Mouse (Mus musculus) cerebellum, postnatal 25 days (tissue): ENCODE measurements around the gene Slc12a3.

Source experiments
- DNase-seq, 2 experiments: peaks; one replicate each; pipeline ENCODE4 v3.0.0; 2021; ENCODE audit warnings: mixed read lengths in 2 of 2

Gene Slc12a3

DNA sequence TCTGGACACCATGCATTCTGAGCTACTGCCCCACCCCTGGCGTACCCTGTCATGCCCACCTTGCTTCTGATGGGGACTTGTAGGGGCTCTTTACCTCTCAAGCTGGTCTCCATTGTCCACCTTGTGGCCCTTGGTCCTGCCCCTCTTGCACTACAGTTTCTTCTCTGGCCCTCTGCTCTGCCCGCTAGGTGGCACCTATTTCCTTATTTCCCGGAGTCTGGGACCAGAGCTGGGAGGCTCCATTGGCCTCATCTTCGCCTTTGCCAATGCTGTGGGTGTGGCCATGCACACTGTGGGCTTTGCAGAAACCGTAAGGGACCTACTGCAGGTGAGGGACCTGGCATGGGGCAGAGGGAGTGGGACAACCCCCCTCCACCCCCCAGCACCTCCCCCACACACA is 4.3 kb downstream of the Slc12a3 start:
- no peak for DNase-seq

DNA sequence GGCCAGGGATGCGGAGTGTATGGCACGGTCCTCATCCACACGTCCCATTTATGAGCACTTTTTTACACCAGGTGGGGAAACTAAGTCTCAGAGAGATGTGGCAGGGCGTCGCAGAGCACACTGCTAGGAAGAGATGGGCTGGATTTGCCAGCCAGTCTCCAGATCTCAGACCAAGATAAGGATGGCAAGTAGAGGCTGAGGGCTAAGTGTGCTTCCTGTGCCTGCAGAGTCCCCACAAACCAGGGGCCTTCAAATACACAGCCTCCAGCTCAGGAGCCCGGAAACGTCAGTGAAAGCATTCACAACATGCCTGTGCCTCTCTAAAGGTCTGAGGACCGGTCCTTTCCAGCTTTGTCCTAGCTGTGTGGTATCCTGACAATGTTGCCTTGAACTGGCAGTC is 8.6 kb downstream of the Slc12a3 start:
- no peak for DNase-seq

DNA sequence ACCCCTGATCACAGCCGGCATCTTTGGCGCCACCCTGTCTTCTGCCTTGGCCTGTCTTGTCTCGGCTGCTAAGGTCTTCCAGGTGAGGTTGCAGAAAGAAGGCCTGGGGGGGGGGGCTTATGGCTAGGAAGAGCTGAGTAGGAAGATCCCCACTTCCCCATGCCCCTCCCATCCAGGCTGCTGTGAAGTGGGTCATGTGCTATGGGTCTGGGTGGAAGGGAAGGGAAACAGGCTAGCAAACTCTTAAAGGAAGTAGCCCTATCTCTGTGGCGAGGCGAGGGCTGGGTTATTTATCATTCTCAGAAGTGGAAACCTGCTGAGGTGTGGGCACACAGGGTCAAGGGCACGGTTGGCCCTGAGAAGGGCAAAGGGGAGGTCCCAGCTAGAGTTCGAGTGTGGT is 11.8 kb downstream of the Slc12a3 start:
- no peak for DNase-seq

DNA sequence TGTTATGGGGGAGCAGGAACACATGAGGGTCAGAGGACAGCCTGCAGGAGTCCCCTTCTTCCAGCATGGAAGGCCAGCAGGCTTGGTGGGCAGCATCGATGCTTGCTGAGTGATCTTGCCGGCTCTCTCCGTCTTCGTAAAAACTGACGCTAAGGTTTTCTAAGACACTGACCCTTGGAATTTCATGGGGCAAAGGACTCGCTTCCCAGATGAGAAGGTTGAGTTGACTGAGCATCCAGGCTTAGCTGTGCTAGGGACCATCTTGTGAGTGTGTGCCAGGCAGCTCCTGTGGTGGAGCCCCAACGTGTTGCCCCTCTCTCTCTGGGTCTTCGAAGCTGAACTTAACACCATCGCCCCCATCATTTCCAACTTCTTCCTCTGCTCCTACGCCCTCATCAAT is 13.7 kb downstream of the Slc12a3 start:
- no peak for DNase-seq

DNA sequence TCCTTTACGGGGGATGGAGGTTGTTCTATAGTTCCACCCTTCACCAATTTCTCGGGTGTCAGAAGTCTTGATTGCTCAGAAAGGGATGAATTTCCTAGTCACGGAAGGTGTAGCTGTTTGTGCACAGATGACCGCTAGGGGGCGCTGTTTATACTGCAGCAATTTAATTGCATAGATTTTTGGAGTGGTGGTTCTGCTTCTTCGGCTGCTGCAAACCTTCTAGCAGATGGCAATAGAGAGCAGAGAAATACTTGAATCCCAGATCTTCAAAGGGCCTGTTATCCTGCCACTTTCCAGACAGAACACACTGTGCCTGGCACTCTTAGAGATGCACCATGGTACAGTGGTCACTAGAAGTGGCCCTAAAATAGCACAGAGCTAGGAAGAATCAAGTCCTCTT is 14.3 kb downstream of the Slc12a3 start:
- peak; percentile 73 to 86 for DNase-seq

DNA sequence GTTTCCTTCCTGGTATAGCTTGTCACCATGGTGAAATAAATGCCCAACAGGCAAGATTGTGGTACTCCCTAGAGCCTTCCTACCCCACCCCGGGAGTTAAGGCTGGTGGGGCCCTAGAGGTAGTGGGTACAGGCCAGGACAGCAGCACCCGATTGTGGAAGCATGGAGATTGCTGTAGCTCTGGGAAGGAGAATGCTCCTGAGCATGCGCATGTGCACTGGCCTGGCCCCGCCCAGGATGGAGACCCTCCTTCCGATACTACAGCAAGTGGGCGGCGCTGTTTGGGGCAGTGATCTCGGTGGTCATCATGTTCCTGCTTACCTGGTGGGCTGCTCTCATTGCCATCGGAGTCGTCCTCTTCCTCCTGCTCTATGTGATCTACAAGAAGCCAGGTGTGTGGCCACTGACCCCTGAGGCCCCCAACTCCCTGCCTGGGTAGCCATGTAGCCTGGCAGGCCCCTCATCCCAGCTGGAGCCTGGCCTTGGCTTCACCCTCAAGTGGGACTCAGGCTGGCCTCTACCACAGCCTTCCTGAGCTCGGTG is 14.8 kb downstream of the Slc12a3 start:
- DNase-seq = no peak

DNA sequence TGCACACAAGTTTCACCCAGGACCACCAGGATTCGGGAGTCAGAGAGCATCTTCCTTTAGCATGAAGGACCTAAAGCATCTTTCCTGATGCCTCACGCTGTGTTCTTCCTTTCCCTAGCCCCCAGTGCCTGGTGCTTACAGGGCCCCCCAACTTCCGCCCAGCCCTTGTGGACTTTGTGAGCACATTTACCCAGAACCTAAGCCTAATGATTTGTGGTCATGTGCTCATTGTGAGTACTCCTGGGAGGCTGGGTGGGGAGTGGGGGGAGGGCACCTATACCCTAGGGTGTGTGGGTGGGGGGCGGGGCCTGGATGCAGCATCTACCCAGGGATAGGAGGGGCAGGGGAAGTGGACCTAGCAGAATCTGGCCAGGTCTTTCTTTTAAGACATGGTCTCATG is 16.7 kb downstream of the Slc12a3 start:
- DNase-seq = no peak

DNA sequence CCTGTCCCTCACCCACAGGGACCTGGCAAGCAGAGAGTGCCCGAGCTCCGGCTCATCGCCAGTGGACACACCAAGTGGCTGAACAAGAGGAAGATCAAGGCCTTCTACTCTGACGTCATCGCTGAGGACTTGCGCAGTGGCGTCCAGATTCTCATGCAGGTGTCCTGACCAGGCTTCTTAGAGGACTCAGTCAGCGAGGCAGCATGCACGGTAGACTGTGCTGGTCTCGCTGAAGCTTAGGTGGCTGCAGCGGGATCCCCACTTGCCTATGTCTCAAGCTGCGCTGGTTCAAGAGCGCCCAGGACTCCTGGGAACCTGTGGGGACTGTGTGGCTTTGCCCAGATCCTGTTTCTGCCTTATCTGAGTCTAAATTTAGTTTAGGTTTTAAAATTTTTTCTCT is 17.3 kb downstream of the Slc12a3 start:
- DNase-seq = no peak

DNA sequence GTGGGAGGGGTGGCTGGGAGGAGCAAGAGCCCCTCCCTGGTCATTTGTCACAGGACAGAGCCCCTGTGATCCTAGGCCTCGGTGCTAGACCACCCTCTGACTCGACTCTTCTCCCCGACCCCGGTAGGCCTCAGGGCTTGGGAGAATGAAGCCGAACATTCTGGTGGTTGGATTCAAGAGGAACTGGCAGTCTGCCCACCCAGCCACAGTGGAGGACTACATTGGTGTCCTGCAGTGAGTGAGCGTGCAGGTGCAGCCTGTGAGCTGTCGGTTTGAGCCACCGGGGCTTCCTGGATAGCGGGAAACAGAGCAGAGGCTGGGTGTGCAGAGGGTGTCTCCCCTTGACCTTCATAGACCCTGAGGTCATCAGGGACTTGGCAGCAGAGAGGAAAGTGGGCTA is 19.4 kb downstream of the Slc12a3 start:
- no peak for DNase-seq

DNA sequence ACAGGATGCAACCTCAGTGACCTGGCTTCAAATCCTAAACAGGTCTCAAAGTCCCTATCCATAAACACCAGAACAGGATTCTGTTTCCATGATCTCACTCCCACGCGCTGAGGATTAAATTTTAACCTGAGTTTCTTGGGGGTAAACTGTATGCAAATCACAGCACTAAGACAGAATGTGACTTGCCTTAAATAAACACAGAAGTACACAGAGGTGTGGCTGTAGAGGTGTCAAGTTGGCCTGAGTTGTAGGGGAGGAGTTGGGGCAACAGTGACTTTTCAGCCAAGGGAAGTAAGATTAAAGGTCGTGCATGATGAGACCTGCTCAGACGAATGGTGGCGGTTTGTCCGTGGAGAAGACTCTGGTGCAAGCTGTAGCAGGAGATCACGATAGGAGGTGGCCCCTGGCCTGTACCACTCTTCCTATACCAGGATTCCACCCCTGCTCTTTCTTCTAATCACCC is 25.1 kb downstream of the Slc12a3 start:
- no peak for DNase-seq

DNA sequence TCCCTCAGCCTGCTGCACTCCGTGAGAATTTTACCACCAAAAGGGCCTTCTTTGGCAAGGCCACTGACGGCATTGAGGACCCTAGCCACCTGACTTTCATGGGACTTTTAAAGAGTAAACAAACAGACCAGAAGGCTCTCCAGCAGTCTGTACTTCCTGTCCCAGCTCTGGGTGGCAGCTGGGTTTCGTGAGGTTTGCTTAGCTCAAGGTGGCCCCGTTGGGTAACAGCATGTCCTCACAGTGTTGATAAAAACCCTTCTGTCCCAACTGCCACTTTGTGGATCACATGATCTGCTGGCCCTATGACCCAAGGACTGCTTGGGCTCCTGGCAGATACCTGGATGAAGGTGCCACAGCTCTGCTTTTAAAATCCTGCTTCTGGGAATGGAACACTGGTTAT is 25.6 kb downstream of the Slc12a3 start:
- no peak for DNase-seq

DNA sequence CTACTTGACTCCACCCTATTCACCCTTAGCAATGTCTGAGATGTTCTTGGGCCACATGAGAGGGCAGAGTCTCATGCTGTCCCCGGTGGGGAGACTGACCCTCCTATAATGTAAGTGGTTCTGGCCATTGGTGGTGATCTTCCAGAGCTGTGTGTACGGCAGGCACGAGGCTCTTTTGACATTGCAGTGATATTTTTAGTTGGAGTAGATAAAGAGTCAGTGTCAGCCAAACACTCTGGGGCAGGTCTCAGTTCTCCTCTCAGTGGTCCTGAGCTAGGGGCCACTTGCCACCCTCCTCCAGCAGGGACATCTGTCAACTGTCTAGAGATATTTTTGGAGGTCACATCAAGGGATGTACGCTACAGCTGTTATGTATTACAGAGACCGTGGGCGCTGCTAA is 28.2 kb downstream of the Slc12a3 start:
- DNase-seq = no peak

DNA sequence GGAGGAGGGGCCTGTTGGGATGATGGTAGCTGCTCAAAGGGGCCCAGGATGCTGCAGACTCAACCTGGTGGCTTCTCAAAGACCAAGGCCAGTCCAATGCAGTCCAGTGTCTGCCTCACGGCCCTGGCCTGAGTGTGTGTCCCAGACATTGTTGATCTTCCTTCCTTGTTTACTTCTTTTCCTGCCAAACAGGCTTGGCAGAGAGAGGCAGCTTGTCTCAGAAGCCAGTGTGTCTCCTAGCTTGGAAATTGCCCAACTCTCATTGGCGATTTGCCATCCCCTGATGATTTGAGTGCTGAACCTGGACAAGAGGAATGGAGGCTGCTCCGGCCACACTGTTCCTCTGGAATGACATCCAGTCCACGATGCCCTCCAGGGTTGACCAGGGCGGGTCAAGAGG is 29.5 kb downstream of the Slc12a3 start:
- peak; percentile 85 to 88 for DNase-seq

DNA sequence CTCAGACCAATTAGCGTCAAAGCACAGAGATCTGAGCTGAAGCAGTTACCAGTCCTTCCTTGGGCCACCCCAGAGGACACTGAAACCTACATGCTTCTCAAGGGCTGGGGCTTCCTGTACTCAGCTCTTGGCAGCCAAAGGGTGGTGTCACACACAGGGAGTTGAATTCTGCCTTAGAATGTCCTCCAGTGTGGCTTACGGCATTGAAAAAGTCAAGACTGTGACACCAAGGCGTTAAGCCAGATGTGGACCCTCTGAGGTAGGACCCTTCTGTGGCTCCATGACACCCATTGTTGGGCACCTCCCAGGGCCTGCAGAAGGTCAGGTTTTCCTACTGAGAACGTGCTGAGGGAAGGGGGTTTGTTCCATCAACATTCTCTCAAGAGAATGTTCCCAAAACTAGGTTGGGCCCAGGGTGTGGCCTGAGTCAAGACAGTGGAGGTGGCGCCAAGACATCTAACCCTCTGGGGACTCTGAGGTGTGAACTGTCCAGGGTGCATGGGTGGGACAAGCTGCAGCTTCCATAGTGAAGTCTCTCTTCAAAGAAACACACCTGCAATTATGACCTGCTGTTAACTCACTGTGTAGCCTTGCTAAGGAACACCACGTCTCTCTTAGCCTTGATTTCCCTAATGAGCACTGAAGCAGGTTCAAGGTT is 32.9 kb downstream of the Slc12a3 start:
- DNase-seq = no peak

DNA sequence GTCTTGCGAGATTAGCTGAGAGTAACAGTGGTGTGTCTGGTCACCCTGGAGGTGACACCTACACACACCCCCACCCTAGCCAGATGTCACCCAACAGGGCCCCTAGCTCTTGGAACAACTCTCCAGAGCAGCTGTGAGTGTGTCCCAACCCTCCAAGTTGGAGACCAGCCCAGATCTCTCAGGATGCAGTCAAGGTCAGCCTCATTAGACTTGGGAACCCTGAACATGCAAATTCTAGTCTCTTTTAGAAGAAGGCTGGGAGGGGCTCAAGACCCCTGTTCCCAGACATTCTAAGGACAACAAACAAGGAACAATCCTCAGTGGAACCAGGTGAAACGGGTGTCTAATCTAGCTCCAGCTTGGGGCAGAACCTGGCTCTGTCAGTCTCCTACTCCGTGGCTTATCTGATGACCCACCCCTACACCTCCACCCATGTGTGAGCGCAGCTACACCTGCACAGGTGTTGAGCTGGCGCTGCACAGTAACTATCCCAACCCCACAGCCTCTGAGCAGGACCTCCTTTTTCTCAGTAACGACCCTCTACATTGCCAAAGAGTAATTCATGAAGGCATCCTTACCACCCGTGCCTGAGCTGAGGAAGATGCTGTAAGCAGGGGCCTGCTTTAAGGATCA is 33.7 kb downstream of the Slc12a3 start:
- no peak for DNase-seq

DNA sequence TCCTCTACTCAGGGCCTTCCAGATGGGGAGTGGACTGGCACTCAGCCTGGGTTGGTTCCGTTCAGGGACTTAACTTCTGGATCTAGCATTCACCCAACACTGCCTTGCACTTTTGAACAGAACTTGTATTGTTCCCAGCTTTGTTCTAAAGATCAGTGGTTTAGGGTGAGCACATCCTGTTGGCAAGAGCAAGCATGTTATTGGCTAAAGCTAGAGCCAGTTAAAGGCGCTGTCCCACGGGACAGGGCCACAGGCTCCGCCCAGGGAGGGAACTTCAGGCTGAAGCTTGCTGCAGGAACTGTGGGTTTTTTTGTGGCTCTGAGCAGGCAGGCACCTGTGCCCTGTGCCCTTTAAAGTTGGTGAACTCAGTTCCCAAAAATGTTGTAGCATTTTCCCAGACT is 34.3 kb downstream of the Slc12a3 start:
- peak in 1 of 2 experiments; percentile 23 for DNase-seq

DNA sequence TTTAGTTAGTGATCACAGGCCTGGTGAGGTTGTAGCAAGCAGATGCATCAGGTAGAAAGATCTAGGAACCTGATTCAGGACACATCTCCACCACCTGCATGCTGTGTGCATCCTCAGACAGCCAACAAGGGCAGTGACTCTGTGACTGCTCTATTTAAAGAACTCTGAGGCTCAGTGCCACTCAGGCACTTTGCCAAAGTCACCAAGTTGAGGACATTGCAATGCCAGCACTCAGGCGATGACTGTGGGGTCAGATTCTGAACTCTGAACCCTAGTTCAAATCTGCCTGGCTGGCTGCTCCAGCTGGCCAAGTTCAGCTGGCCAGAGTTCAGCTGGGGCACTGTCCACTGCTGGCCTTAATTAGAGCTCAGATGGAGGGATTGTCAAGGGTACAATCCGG is 34.9 kb downstream of the Slc12a3 start:
- DNase-seq = peak; percentile 31 to 49

DNA sequence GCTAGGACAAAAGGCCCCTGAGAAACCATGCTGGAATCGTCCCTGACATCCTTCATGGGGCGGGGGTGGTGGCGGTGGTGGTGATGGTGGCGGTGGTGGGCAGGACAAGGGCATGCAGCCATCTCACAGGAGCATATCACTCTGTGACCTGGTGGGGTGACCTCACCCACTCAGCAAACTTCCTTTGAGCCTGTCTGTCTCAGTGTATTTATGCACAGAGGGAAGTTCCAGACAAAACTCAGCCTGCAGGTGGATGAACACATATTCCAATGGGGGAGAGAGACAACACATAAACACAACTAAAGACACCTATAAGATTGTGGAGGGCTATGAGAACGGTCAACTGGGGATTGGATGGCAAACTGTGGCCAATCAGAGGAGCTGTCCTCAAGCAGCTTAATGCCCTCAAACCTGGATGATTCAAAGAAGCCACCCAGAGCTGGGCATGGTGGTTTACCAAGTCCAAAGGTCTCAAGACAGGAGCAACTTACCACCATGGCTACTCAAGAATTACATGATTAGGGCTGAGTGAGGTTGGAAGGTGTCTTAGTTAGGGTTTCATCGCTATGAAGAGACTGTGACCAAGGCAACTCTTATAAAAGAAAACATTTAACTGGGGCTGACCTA is 35.8 kb downstream of the Slc12a3 start:
- DNase-seq = no peak

DNA sequence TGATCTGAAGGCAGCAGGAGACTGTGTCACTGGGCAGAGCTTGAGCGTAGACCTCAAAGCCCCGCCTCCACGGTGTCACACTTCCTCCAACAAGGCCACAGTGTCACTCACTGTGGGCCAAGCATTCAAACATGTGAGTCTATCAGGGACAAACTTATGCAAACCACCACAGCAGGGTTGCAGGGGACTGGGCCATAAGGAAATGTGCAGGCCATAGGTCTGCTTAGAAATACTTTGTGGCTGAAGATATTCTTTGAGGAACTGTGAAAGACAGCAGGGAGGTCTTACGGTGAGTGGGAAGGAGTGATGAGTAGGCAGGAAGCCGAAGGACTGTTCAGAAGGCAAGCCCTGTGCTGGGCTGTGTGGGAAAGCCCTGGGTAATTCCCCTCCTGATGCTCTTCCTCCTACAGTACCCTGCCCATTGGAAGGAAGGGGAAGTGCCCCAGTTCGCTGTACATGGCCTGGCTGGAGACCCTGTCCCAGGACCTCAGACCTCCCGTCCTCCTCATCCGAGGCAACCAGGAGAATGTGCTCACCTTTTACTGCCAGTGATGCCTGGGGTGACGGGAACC is 36.5 kb downstream of the Slc12a3 start:
- no peak for DNase-seq

DNA sequence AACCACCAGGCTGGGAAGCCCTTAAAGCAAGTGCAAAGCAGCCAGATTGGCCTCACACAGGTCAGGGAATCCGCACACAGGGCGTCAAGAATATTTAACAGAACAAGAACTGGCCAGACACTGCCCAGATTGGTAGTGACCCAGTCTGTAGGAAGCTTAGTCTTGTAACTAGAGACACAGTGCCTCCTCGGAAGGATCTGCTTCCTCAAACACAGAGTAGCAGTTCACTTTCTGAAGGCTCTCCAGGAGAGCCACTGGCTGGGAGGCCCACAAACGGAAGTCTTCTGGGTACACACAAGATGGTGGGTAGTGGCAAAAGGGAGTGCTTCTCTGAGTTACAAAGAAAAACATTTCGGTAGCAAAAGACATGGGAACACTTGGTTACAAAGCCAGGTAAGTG is 41.8 kb downstream of the Slc12a3 start:
- DNase-seq = no peak

DNA sequence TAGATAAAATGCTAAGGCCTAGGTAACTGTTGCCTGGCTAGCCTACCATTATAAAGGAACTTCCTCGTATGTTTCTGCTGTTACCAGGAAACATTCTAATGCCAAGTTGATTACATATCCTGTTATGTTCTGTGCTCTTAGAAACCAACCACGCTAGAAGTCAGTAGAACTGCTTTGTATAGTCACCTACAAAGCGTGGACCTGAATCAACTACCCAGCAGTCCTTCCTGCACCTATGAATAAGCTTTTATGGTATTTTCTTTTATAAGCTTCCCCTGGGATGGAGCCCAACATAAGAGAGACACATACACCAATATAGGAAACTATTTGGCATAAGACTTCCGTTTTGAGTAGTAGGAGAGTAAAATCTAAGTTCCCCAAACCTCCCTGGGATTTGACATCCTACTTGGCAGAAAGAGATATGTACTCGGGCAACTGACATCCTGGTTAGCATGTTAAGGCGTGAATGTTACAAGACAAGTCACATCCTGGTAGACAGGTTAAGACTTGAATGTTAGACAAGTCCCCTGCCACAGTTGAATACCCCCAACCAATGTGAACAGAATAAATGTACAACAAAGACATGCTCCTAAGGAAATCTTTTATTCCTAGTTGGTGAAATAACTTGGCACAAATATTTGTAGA is 44.1 kb downstream of the Slc12a3 start:
- no peak for DNase-seq

DNA sequence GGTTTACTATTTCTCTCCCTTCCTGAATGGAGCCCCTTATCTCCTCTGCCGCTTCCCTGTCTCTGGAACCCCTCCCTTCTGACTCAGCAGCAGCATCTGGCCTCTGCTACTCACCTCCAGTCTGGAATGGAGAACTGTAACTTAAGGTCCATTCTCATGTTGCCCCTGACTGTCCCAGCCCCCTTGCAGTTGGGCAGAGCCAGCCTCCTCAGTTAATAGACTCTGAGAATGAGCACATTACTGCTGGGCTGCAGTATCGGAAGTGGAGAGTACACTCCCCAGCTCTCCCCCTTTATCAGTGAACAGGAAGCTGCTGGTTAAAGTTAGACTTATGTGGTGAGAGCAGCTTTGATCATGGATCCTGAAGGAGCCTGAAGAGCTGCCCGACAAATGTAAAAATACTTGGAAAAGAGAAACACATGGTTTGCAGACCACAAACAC is 46.6 kb downstream of the Slc12a3 start:
- no peak for DNase-seq

DNA sequence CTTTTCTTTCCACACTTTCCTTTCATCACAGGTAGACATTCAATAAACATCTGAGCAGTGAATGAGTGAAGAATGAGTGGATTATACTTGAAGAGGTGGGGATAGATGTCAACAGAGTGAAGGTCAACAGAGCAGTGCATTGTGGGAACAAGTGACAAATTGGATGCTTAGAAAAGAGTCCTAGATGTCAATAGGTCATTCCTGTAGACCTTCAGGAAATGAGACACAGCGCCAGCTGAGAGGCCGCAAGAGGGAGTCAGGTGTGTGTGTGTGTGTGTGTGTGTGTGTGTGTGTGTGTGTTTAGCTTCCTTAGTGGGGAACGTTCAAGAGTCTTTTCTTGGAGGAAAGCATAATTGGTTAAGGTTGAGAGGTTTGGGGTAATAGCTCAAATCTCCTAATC is 47.2 kb downstream of the Slc12a3 start:
- no peak for DNase-seq
